Mouse (Mus musculus) limb, embryonic 12.5 days (tissue): ENCODE data around the gene Epha5. TPM values are rescaled to one million over a fixed set of nuclear protein-coding genes. Genes with fewer than 3 reads are reported as not detected.

Experiments
- ATAC-seq: fragments of 200-750 bp; cut with Nextera tagmentation; 2 replicates; pipeline ENCODE4 v1.8.0; 2017; ENCODE audit warnings: low read depth, moderate TSS enrichment; ENCODE audit not compliant: insufficient number of reproducible peaks, insufficient read depth, low FRiP score, low TSS enrichment
- H3K27ac ChIP-seq: fragments of 300-500 bp; sonication (generic); 2 replicates; pipeline ENCODE4 v1.5.1; 2016; ENCODE audit warnings: mild to moderate bottlenecking, moderate library complexity
- H3K27me3 ChIP-seq: fragments of 300-500 bp; sonication (generic); 2 replicates; pipeline ENCODE4 v1.6.1; 2016; ENCODE audit warnings: mild to moderate bottlenecking, moderate library complexity
- H3K36me3 ChIP-seq: fragments of 300-500 bp; sonication (generic); 2 replicates; pipeline ENCODE4 v1.6.1; 2016; ENCODE audit warnings: mild to moderate bottlenecking, moderate library complexity
- H3K4me1 ChIP-seq: fragments of 300-500 bp; sonication (generic); replicated peaks from 2 replicates; pipeline ENCODE4 v1.6.1; 2016
- H3K4me2 ChIP-seq: fragments of 300-500 bp; sonication (generic); 2 replicates; pipeline ENCODE4 v1.6.1; 2016; ENCODE audit warnings: mild to moderate bottlenecking, moderate library complexity
- H3K4me3 ChIP-seq: fragments of 300-500 bp; sonication (generic); replicated peaks from 2 replicates; pipeline ENCODE4 v1.5.1; 2016; ENCODE audit warnings: mild to moderate bottlenecking
- H3K9ac ChIP-seq: fragments of 300-500 bp; sonication (generic); replicated peaks from 2 replicates; pipeline ENCODE4 v1.6.1; 2016; ENCODE audit warnings: mild to moderate bottlenecking, moderate library complexity
- H3K9me3 ChIP-seq: fragments of 300-500 bp; sonication (generic); 2 replicates; pipeline ENCODE4 v1.6.1; 2016; ENCODE audit warnings: mild to moderate bottlenecking, moderate library complexity
- WGBS: fragments of 180-500 bp; shearing (Covaris S2); methylation state at CpG from one replicate; pipeline ENCODE4 v1.1.7; 2016; 5-methylcytosine and 5-hydroxymethylcytosine counted together
- polyA plus RNA-seq: library from polyadenylated mRNA; unstranded; fragments of >200 nt; fragmentation: Nextera tagmentation; extraction: Ambion mirVana; gene quantifications from 2 replicates; pipeline ENCODE4 v1.2.1, GENCODE M21; 2016

Epha5 gene
- polyA plus RNA-seq, 1 experiment from 2014 or later, result 6.1 TPM

DNA sequence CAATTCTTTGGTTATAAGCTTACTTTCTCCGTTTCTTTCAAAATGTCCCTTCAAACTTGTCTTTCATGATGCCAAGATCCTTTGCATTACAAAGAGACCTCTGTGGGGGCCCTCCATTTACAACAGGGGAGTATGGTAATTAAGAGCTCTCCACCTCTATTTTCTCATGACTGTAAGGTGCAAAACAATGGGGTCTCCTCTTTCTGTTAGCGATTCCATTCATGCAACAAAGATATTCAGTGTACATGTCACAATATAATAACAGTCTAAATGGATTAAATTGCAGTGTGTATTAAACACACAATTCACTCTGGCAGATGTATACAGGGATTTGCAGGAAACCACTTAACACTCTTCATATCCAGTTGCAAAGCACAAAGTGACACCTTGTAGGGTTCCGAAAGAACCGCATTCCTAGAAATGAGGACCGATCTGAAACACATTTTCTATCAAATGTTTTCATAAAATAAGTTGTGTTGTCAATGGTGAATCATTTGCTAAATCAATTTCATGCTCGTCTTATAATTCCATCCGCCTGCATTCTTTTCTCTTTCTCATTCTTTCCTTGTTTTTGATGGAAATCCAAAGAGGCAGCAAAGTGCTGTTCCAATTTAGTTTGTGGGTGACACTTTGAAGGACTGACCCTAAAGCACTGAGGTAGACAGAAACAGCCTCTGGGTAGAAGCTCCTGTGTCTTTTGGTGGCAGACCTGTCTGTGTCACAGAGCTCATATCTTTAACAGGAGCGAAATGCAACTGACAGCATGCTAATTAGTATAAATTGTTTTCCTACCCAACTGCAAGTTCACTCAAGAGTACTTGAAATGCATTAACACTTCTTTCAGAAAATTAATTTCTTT is 118.1 kb downstream of the Epha5 start:
- no peak overlapping the region for H3K4me3 ChIP-seq
- WGBS, result 40% methylated on average over 8 of the region's 8 CpGs
- no peak for ATAC-seq

DNA sequence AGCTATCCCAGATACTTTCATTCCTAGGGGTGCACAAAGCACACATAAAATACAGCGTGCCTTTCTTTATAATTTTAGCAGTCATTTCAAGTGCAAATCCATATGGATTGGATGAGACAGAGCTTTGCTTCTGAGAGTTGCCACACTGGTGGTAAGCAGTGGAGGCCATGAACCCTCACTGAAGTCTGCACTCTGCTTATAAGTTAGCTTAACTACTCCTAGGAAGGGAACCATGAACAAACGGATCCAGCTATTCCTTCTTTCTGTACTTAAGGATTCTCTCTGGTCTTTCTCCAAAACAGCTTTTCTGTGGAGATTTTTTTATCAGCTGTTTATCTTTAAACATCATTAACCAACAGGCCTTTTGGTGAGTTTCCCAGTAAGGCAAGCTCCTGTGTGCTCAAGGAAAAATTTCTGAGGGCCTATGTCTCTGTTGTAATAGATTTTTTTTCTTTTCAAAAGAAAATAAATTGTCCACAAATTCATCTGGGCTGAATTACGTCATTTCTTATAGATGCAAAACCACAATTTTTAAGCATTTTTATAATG is 127.7 kb downstream of the Epha5 start:
- Histone ChIP-seq H3K4me3 (no peak overlapping the region), H3K27ac (no peak overlapping the region), H3K4me2 (no peak overlapping the region), H3K27me3 (no peaks in the 10 kb centered on the region), H3K9me3 (no peaks in the 10 kb centered on the region), H3K9ac (no peak overlapping the region), H3K4me1 (no peaks in the 10 kb centered on the region), H3K36me3 (no peaks in the 10 kb centered on the region)
- WGBS, result 67% methylated on average over 3 of the region's 3 CpGs
- ATAC-seq, result no peak

More for the DNA sequence above, 118.1 kb downstream of the Epha5 start:
- no peaks in the 10 kb centered on the region for H3K4me1 ChIP-seq
- H3K4me2 ChIP-seq, result no peak overlapping the region
- H3K9ac ChIP-seq, result no peak overlapping the region
- no peak overlapping the region for H3K27ac ChIP-seq
- H3K27me3 ChIP-seq, result no peaks in the 10 kb centered on the region
- H3K36me3 ChIP-seq, result no peaks in the 10 kb centered on the region
- no peaks in the 10 kb centered on the region for H3K9me3 ChIP-seq

GRCm38 (mm10) chr5:84281290-84282017 is 135.7 kb downstream of the Epha5 start:
- WGBS, result 80% methylated on average over 22 of the region's 22 CpGs
- H3K4me2 ChIP-seq, result no peak overlapping the region
- ATAC-seq, result no peak
- no peak overlapping the region for H3K27ac ChIP-seq
- H3K27me3 ChIP-seq, result no peaks in the 10 kb centered on the region
- H3K9ac ChIP-seq, result no peak overlapping the region
- no peak overlapping the region for H3K4me3 ChIP-seq
- no peaks in the 10 kb centered on the region for H3K36me3 ChIP-seq
- H3K9me3 ChIP-seq, result no peaks in the 10 kb centered on the region
- no peaks in the 10 kb centered on the region for H3K4me1 ChIP-seq

- Histone ChIP-seq H3K27me3 (no peaks in the 10 kb centered on the region), H3K4me3 (no peak overlapping the region), H3K9me3 (no peaks in the 10 kb centered on the region), H3K4me1 (no peaks in the 10 kb centered on the region), H3K27ac (no peak overlapping the region), H3K36me3 (no peaks in the 10 kb centered on the region), H3K4me2 (no peak overlapping the region), H3K9ac (no peak overlapping the region)
- 92% methylated on average over 1 of the region's 1 CpGs for WGBS
- ATAC-seq, result no peak
Measured at GRCm38 (mm10) chr5:84276996-84277395, 140.2 kb downstream of the Epha5 start.

GRCm38 (mm10) chr5:84265407-84265806 is 151.8 kb downstream of the Epha5 start:
- Histone ChIP-seq H3K9ac (no peak overlapping the region), H3K9me3 (no peaks in the 10 kb centered on the region), H3K36me3 (no peaks in the 10 kb centered on the region), H3K4me1 (no peaks in the 10 kb centered on the region; the same call in 1 of the 2 replicates), H3K27me3 (no peaks in the 10 kb centered on the region), H3K27ac (no peak overlapping the region), H3K4me3 (no peak overlapping the region), H3K4me2 (no peak overlapping the region)
- WGBS, result 81% methylated on average over 4 of the region's 4 CpGs
- no peak for ATAC-seq

GRCm38 (mm10) chr5:84263999-84264398 is 153.2 kb downstream of the Epha5 start:
- Histone ChIP-seq H3K4me3 (no peak overlapping the region), H3K4me2 (no peak overlapping the region), H3K9me3 (no peaks in the 10 kb centered on the region), H3K36me3 (no peaks in the 10 kb centered on the region), H3K4me1 (no peaks in the 10 kb centered on the region; the same call in 1 of the 2 replicates), H3K27me3 (no peaks in the 10 kb centered on the region), H3K27ac (no peak overlapping the region), H3K9ac (no peak overlapping the region)
- 17% methylated on average over 6 of the region's 6 CpGs for WGBS
- ATAC-seq, result no peak

DNA sequence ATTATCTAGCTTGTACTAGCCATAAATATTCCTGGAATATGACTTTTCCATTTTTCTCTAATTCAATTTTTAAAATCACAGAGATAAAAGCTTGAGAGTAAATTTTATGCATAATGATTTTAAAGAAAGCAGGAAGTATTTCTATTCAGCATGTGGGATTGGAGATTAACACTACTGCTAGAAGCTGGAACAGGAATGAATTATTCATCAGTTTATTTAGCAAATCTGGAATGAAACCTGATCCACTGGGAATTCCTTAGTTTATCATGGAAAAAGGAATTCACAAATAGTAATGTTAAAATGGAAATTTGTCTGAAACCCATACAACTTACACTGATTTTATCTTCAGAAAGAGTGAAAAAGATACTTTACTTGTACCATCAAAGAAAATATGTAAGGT is 187.2 kb downstream of the Epha5 start:
- Histone ChIP-seq H3K4me2 (no peak overlapping the region), H3K27ac (no peak overlapping the region), H3K27me3 (no peaks in the 10 kb centered on the region), H3K9ac (no peak overlapping the region), H3K36me3 (no peaks in the 10 kb centered on the region), H3K9me3 (no peaks in the 10 kb centered on the region), H3K4me1 (no peaks in the 10 kb centered on the region), H3K4me3 (no peak overlapping the region)
- ATAC-seq, result no peak

DNA sequence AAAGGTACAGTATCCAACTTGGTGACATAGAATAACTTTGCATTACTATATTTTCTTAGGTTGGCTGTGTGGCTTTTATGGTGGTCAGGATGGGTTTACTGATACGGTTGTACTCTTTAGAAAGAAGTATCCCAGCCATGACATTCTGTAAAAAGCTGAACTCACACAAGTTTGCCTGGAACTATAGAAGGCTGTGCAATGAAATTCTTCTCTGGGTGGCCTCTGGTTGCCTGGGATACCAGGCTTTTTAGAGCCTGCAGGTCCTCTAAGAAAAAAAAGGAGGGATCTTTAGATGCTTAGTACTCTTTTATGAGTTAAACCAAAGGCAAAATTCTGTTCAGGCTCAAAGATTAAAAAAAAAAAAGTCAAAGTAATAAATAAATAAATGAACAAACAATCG is 208.6 kb downstream of the Epha5 start:
- Histone ChIP-seq H3K9me3 (no peaks in the 10 kb centered on the region), H3K27ac (no peak overlapping the region), H3K4me3 (no peak overlapping the region), H3K27me3 (no peaks in the 10 kb centered on the region), H3K36me3 (no peaks in the 10 kb centered on the region), H3K4me1 (no peaks in the 10 kb centered on the region), H3K4me2 (no peak overlapping the region), H3K9ac (no peak overlapping the region)
- ATAC-seq, result no peak
- WGBS, result 77% methylated on average over 2 of the region's 2 CpGs

GRCm38 (mm10) chr5:84193348-84193747 is 223.8 kb downstream of the Epha5 start:
- H3K27me3 ChIP-seq, result no peaks in the 10 kb centered on the region
- H3K9ac ChIP-seq, result no peak overlapping the region
- no peaks in the 10 kb centered on the region for H3K36me3 ChIP-seq
- H3K4me3 ChIP-seq, result no peak overlapping the region
- H3K4me1 ChIP-seq, result no peaks in the 10 kb centered on the region
- no peak for ATAC-seq
- H3K9me3 ChIP-seq, result no peaks in the 10 kb centered on the region
- WGBS, result 84% methylated on average over 3 of the region's 3 CpGs
- H3K27ac ChIP-seq, result no peak overlapping the region
- no peak overlapping the region for H3K4me2 ChIP-seq

DNA sequence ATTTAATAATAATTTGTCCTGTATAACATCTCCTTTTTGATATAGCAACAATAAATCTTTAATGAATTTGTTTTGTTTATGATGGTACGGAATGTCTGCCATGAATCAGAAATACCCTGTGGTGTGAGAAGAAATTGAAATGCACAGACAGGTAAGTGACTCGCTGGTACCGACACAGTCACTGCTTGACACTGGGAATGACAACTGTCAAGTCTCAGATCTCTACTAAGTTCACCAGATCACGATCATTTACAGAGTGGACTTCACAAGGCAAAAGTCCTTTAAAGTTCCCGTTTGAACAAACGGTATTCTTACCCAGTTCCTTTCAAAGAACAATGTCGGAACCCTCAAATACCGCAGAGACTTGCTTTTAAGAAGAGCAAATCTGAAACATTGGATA is 233.0 kb downstream of the Epha5 start:
- H3K9me3 ChIP-seq, result no peaks in the 10 kb centered on the region
- ATAC-seq, result no peak
- 91% methylated on average over 8 of the region's 8 CpGs for WGBS
- no peak overlapping the region for H3K27ac ChIP-seq
- no peaks in the 10 kb centered on the region for H3K4me1 ChIP-seq
- no peak overlapping the region for H3K9ac ChIP-seq
- no peak overlapping the region for H3K4me2 ChIP-seq
- no peaks in the 10 kb centered on the region for H3K27me3 ChIP-seq
- H3K36me3 ChIP-seq, result no peaks in the 10 kb centered on the region
- no peak overlapping the region for H3K4me3 ChIP-seq

DNA sequence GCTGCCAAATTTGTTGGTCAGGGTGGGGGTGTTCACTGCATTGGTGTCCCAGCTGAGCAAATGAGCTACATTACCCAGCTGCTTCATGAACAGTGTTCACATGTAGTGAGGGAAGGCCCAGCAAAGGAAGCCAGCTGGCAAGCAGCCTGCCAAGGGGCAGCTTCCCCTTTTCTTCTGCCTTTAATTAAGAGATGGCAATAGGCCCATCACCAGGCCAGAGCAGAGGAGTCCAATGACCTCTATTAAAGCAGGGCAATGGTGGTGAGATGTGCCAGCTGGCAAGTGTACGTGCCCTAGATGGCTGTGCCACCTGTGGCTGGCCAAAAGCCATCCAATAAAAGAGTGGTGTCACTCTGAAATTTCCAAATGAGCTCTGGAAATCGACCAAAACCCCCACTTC is 264.1 kb downstream of the Epha5 start:
- Histone ChIP-seq H3K9me3 (no peaks in the 10 kb centered on the region), H3K9ac (no peak overlapping the region), H3K36me3 (no peaks in the 10 kb centered on the region), H3K4me3 (no peak overlapping the region), H3K4me1 (no peaks in the 10 kb centered on the region), H3K4me2 (no peak overlapping the region), H3K27me3 (no peaks in the 10 kb centered on the region), H3K27ac (no peak overlapping the region)
- no peak for ATAC-seq
- WGBS, result 61% methylated on average over 2 of the region's 2 CpGs
